Mouse (Mus musculus) E14TG2a.4 (cell line): ENCODE data around the gene Pdgfb.

Experiments
- CTCF ChIP-seq: conservative IDR thresholded peaks from 2 replicates; pipeline ENCODE4 v1.5.1; 2014; ENCODE audit warnings: low read length
- NANOG ChIP-seq: IDR thresholded peaks from 2 replicates; pipeline ENCODE4 v1.6.1; 2014; ENCODE audit warnings: borderline replicate concordance, low read length, mixed read lengths
- POU5F1 ChIP-seq: IDR thresholded peaks from 2 replicates; pipeline ENCODE4 v1.6.1; 2014; ENCODE audit warnings: low read length, borderline replicate concordance

DNA sequence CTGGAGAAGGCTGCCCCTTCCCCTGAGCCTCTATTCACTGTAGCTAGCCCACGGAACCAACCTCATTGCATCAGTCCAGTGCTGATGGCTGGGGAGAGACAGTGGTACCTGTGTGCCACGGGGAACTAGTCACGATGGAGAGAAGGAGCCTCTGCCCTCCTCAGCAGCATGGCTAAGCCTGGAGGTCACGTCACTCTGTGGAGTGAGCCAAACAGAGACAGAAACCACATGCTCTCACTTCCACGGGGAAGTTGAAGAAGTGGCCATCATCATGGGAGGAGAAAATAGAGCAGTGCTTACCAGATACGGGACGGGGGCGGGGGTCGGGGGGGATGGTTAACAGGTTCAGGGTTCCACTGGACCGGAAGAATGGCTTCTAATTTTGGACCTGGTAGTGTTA, 15.6 kb upstream of the Pdgfb start:
- TF ChIP-seq CTCF: no peak
- no peak for TF ChIP-seq POU5F1
- TF ChIP-seq NANOG: no peak
